Mouse (Mus musculus): ENCODE measurements at regions not wholly inside any gene's neighbourhood (a gene's known extent, or its start where the extent isn't known, plus 50 kb on each side); places are given as distances from the start of the nearest gene placed in this dataset.

- Histone ChIP-seq H3K9me3 (ENCODE audit: control insufficient read depth, low read length) (no peaks in the 10 kb centered on the region), H3K9ac (ENCODE audit: low read depth, low read length) (no peak overlapping the region), H3K36me3 (ENCODE audit: control insufficient read depth, insufficient read depth, low read length) (no peaks in the 10 kb centered on the region), H3K4me1 (replicated peaks; ENCODE audit: control insufficient read depth, insufficient read depth, low read length) (no peaks in the 10 kb centered on the region), H3K27ac (ENCODE audit: low read depth, low read length) (no peak overlapping the region), H3K4me2 (replicated peaks; ENCODE audit: low read depth, low read length) (no peak overlapping the region), H3K27me3 (ENCODE audit: control insufficient read depth, insufficient read depth, low read length) (no peaks in the 10 kb centered on the region), H3K4me3 (ENCODE audit: low read depth, low read length) (no peak overlapping the region)
- DNase-seq (ENCODE audit: low spot score) (no peak), ATAC-seq (ENCODE audit: low FRiP score) (no peak)
- WGBS = 74% methylated on average over 10 of the region's 10 CpGs
Measured at GRCm38 (mm10) chr6:126340098-126340610, 173.4 kb upstream of the Ntf3 start.

DNA sequence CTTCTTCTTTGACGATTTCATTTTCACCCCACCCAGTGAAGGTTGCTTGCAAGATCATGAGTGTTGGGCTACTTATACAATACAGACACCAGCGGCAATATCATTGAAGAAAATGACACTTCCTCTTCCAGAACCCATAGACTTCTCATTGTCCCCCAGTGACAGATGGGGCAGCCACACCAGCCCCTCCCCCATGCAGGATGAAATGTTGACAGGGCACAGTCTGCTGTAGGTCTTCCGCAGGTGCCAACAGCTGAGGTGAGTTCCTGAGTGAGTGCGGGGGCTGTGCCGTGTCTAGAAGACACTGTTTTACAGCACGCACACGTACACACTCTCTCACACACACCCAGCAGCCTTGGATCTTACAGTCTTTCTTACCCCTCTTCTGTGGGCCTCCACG is 171.0 kb upstream of the Ntf3 start:
- 88% methylated on average over 8 of the region's 8 CpGs for WGBS
- Histone ChIP-seq H3K27me3 (ENCODE audit: control insufficient read depth, insufficient read depth, low read length) (no peaks in the 10 kb centered on the region), H3K27ac (ENCODE audit: low read depth, low read length) (no peak overlapping the region), H3K4me1 (replicated peaks; ENCODE audit: control insufficient read depth, insufficient read depth, low read length) (no peaks in the 10 kb centered on the region), H3K4me3 (ENCODE audit: low read depth, low read length) (no peak overlapping the region), H3K9ac (ENCODE audit: low read depth, low read length) (no peak overlapping the region), H3K36me3 (ENCODE audit: control insufficient read depth, insufficient read depth, low read length) (no peaks in the 10 kb centered on the region), H3K4me2 (replicated peaks; ENCODE audit: low read depth, low read length) (no peak overlapping the region), H3K9me3 (ENCODE audit: control insufficient read depth, low read length) (no peaks in the 10 kb centered on the region)
- DNase-seq (ENCODE audit: low spot score) (no peak), ATAC-seq (ENCODE audit: low FRiP score) (no peak)

DNA sequence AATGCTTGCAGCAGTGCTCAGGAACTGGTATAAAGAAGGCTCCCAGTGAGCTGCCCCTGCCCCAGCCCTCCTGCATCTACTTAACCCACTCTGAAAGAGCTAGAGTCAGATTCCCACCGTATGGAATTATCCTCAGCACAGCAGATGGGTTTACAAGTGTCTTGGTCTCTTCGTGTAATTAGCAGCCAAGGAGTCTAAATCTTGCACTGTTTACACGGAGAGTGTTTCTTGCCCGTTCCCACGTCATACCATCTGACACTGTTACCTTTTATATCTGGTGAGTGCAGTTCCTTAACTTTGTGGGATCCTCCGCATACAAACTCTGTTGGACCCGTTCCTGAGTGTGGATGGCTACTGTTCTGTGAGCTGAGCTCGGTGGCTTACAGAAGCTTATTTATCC is 167.5 kb upstream of the Ntf3 start:
- Histone ChIP-seq H3K9ac (ENCODE audit: low read depth, low read length) (no peak overlapping the region), H3K4me3 (ENCODE audit: low read depth, low read length) (no peak overlapping the region), H3K36me3 (ENCODE audit: control insufficient read depth, insufficient read depth, low read length) (no peaks in the 10 kb centered on the region), H3K27ac (ENCODE audit: low read depth, low read length) (no peak overlapping the region), H3K27me3 (ENCODE audit: control insufficient read depth, insufficient read depth, low read length) (no peaks in the 10 kb centered on the region), H3K9me3 (ENCODE audit: control insufficient read depth, low read length) (no peaks in the 10 kb centered on the region), H3K4me1 (replicated peaks; ENCODE audit: control insufficient read depth, insufficient read depth, low read length) (no peaks in the 10 kb centered on the region), H3K4me2 (replicated peaks; ENCODE audit: low read depth, low read length) (no peak overlapping the region)
- DNase-seq (ENCODE audit: low spot score) (no peak), ATAC-seq (ENCODE audit: low FRiP score) (no peak)
- WGBS = 85% methylated on average over 8 of the region's 8 CpGs

- H3K36me3 ChIP-seq (ENCODE audit: control insufficient read depth, insufficient read depth, low read length) = no peaks in the 10 kb centered on the region
- no peak overlapping the region for H3K27ac ChIP-seq (ENCODE audit: low read depth, low read length)
- H3K9ac ChIP-seq (ENCODE audit: low read depth, low read length) = no peak overlapping the region
- DNase-seq (ENCODE audit: low spot score) = no peak
- no peak for ATAC-seq (ENCODE audit: low FRiP score)
- no peak overlapping the region for H3K4me2 ChIP-seq (replicated peaks; ENCODE audit: low read depth, low read length)
- 83% methylated on average over 2 of the region's 2 CpGs for WGBS
- no peaks in the 10 kb centered on the region for H3K4me1 ChIP-seq (replicated peaks; ENCODE audit: control insufficient read depth, insufficient read depth, low read length)
- H3K27me3 ChIP-seq (ENCODE audit: control insufficient read depth, insufficient read depth, low read length) = no peaks in the 10 kb centered on the region
- no peaks in the 10 kb centered on the region for H3K9me3 ChIP-seq (ENCODE audit: control insufficient read depth, low read length)
- no peak overlapping the region for H3K4me3 ChIP-seq (ENCODE audit: low read depth, low read length)
Measured at GRCm38 (mm10) chr6:126327187-126327586, 160.5 kb upstream of the Ntf3 start.

- no peak for ATAC-seq (ENCODE audit: low FRiP score)
- no peak overlapping the region for H3K9ac ChIP-seq (ENCODE audit: low read depth, low read length)
- H3K4me1 ChIP-seq (replicated peaks; ENCODE audit: control insufficient read depth, insufficient read depth, low read length) = no peaks in the 10 kb centered on the region
- no peak overlapping the region for H3K4me3 ChIP-seq (ENCODE audit: low read depth, low read length)
- no peak overlapping the region for H3K27ac ChIP-seq (ENCODE audit: low read depth, low read length)
- H3K4me2 ChIP-seq (replicated peaks; ENCODE audit: low read depth, low read length) = no peak overlapping the region
- H3K9me3 ChIP-seq (ENCODE audit: control insufficient read depth, low read length) = no peaks in the 10 kb centered on the region
- 90% methylated on average over 2 of the region's 2 CpGs for WGBS
- DNase-seq (ENCODE audit: low spot score) = no peak
- no peaks in the 10 kb centered on the region for H3K27me3 ChIP-seq (ENCODE audit: control insufficient read depth, insufficient read depth, low read length)
- no peaks in the 10 kb centered on the region for H3K36me3 ChIP-seq (ENCODE audit: control insufficient read depth, insufficient read depth, low read length)
Measured at GRCm38 (mm10) chr6:126318523-126318922, 151.8 kb upstream of the Ntf3 start.

DNA sequence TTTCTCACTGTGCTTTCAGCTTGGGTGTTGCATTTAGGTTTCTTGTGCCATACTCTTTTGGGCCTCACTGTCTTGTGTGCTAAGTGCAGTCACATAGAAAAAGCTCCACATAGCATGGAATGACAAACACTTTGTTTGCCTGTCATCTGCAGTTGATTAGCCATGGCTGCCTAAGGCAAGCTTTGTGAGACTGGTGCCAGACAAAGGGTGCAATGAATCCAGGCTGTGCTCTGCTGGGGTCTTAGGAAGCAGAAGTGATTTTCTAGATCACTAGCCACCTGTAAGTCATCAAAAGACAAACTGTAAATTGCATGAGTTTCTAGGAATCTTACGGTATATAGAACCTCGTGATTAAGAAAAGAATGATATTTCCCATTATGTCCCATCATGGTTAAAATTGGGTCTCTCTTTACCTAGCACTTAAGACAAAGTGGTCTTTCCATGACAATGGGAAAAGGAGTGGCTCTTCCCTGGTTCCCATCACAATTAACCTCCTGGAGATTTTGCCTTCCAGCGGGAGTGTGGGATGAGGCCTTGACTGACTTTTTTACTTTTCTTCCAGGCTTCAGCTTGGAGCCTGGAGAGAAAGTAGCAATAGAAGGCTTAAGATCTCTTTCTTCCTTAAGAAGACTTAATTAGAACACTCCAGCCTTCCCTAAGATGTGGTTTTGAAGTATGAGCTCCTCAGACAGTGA is 144.2 kb upstream of the Ntf3 start:
- WGBS = 70% methylated on average over 3 of the region's 3 CpGs
- Histone ChIP-seq H3K4me3 (ENCODE audit: low read depth, low read length) (no peak overlapping the region), H3K4me2 (replicated peaks; ENCODE audit: low read depth, low read length) (no peak overlapping the region), H3K9me3 (ENCODE audit: control insufficient read depth, low read length) (no peaks in the 10 kb centered on the region), H3K36me3 (ENCODE audit: control insufficient read depth, insufficient read depth, low read length) (no peaks in the 10 kb centered on the region), H3K4me1 (replicated peaks; ENCODE audit: control insufficient read depth, insufficient read depth, low read length) (no peaks in the 10 kb centered on the region), H3K27ac (ENCODE audit: low read depth, low read length) (no peak overlapping the region), H3K9ac (ENCODE audit: low read depth, low read length) (no peak overlapping the region), H3K27me3 (ENCODE audit: control insufficient read depth, insufficient read depth, low read length) (no peaks in the 10 kb centered on the region)
- DNase-seq (ENCODE audit: low spot score) = no peak
- no peak for ATAC-seq (ENCODE audit: low FRiP score)

- Histone ChIP-seq H3K27me3 (ENCODE audit: control insufficient read depth, insufficient read depth, low read length) (no peaks in the 10 kb centered on the region), H3K36me3 (ENCODE audit: control insufficient read depth, insufficient read depth, low read length) (no peaks in the 10 kb centered on the region), H3K4me1 (replicated peaks; ENCODE audit: control insufficient read depth, insufficient read depth, low read length) (no peaks in the 10 kb centered on the region), H3K27ac (ENCODE audit: low read depth, low read length) (no peak overlapping the region), H3K4me2 (replicated peaks; ENCODE audit: low read depth, low read length) (no peak overlapping the region), H3K4me3 (ENCODE audit: low read depth, low read length) (no peak overlapping the region), H3K9ac (ENCODE audit: low read depth, low read length) (no peak overlapping the region), H3K9me3 (ENCODE audit: control insufficient read depth, low read length) (no peaks in the 10 kb centered on the region)
- WGBS = 72% methylated on average over 3 of the region's 3 CpGs
- ATAC-seq (ENCODE audit: low FRiP score) = no peak
- DNase-seq (ENCODE audit: low spot score) = no peak
Measured at GRCm38 (mm10) chr6:126303086-126303485, 136.4 kb upstream of the Ntf3 start.

DNA sequence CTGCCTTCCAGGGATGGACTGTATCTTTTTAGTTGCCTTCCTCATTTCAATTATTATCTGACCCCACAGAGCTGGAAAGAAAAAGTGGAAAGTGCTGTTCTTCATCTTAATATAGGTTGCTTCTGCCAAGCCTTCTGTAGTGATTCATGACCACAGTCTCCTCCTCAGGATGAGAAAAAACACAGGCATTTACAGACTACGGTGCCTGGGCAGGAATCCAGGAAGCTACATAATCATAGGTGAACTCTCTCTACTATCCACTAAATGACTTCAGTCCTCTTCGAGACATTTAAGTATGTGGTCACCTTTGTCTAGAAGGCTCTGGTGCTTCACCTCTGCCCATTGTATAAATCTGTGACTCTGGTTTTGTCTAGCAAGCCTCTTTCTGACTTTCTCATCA is 124.9 kb upstream of the Ntf3 start:
- H3K9me3 ChIP-seq (ENCODE audit: control insufficient read depth, low read length) = no peaks in the 10 kb centered on the region
- no peaks in the 10 kb centered on the region for H3K36me3 ChIP-seq (ENCODE audit: control insufficient read depth, insufficient read depth, low read length)
- 87% methylated on average over 2 of the region's 2 CpGs for WGBS
- no peak for ATAC-seq (ENCODE audit: low FRiP score)
- H3K27ac ChIP-seq (ENCODE audit: low read depth, low read length) = no peak overlapping the region
- no peak overlapping the region for H3K4me3 ChIP-seq (ENCODE audit: low read depth, low read length)
- no peaks in the 10 kb centered on the region for H3K4me1 ChIP-seq (replicated peaks; ENCODE audit: control insufficient read depth, insufficient read depth, low read length)
- H3K4me2 ChIP-seq (replicated peaks; ENCODE audit: low read depth, low read length) = no peak overlapping the region
- no peaks in the 10 kb centered on the region for H3K27me3 ChIP-seq (ENCODE audit: control insufficient read depth, insufficient read depth, low read length)
- H3K9ac ChIP-seq (ENCODE audit: low read depth, low read length) = no peak overlapping the region
- DNase-seq (ENCODE audit: low spot score) = no peak

- WGBS = 77% methylated on average over 4 of the region's 4 CpGs
- H3K27me3 ChIP-seq (ENCODE audit: control insufficient read depth, insufficient read depth, low read length) = no peaks in the 10 kb centered on the region
- no peak overlapping the region for H3K9ac ChIP-seq (ENCODE audit: low read depth, low read length)
- no peaks in the 10 kb centered on the region for H3K9me3 ChIP-seq (ENCODE audit: control insufficient read depth, low read length)
- no peak overlapping the region for H3K4me3 ChIP-seq (ENCODE audit: low read depth, low read length)
- H3K36me3 ChIP-seq (ENCODE audit: control insufficient read depth, insufficient read depth, low read length) = no peaks in the 10 kb centered on the region
- no peak overlapping the region for H3K27ac ChIP-seq (ENCODE audit: low read depth, low read length)
- DNase-seq (ENCODE audit: low spot score) (no peak), ATAC-seq (ENCODE audit: low FRiP score) (no peak)
- H3K4me1 ChIP-seq (replicated peaks; ENCODE audit: control insufficient read depth, insufficient read depth, low read length) = no peaks in the 10 kb centered on the region
- H3K4me2 ChIP-seq (replicated peaks; ENCODE audit: low read depth, low read length) = no peak overlapping the region
Measured at GRCm38 (mm10) chr6:126287166-126287565, 120.5 kb upstream of the Ntf3 start.
